Mouse (Mus musculus) frontal cortex, adult (tissue): ENCODE results near the gene Itpkb.

Source experiments
- ATAC-seq: cut with Nextera tagmentation; 2 replicates; pipeline ENCODE4 v1.9.2; 2017; ENCODE audit warnings: mild to moderate bottlenecking, moderate library complexity, mixed read lengths; ENCODE audit not compliant: low TSS enrichment

The Itpkb gene

GRCm38 (mm10) chr1:180420496-180421164 lies 90.3 kb downstream of the Itpkb start:
- peak; percentile 48 for ATAC-seq

DNA sequence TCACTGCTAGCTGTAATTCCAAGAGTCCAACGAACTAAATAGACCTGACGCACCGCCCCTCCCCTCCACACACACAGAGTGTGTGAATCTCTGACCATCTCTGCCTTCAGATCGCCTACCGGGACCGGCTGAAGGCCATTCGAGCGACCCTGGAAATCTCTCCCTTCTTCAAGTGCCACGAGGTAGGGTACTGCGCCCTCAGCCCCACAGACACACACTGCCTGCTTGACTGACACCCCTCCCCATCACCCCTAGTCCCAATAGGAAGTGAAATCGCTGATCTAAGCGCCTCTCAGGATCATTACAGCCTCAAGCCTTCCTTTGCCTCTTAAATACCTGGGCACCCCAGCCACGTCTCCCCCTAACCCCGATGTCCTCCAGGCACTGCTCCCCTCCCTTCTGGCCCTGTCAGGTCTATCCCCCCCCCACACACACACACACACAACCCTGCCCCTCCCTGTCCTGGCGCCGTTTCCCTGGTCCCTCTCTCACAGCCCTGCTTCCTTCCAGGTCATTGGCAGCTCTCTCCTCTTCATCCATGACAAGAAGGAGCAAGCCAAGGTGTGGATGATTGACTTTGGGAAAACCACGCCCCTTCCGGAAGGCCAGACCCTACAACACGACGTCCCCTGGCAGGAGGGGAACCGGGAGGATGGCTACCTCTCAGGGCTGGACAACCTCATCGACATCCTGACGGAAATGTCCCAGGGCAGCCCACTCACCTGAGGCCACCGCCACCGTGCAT lies 91.1 kb downstream of the Itpkb start:
- peak; percentile 2; the same call in 1 of the 2 replicates for ATAC-seq

- ATAC-seq = peak; percentile 45
Observed at GRCm38 (mm10) chr1:180422076-180422828, 92.0 kb downstream of the Itpkb start.

- ATAC-seq = no peak
Observed at GRCm38 (mm10) chr1:180423008-180423639, 92.8 kb downstream of the Itpkb start.

- no peak for ATAC-seq
Observed at GRCm38 (mm10) chr1:180423931-180424330, 93.6 kb downstream of the Itpkb start.

- ATAC-seq = no peak
Observed at GRCm38 (mm10) chr1:180426405-180426804, 96.1 kb downstream of the Itpkb start.

- ATAC-seq = peak; percentile 76
Observed at GRCm38 (mm10) chr1:180427685-180428084, 97.4 kb downstream of the Itpkb start.

DNA sequence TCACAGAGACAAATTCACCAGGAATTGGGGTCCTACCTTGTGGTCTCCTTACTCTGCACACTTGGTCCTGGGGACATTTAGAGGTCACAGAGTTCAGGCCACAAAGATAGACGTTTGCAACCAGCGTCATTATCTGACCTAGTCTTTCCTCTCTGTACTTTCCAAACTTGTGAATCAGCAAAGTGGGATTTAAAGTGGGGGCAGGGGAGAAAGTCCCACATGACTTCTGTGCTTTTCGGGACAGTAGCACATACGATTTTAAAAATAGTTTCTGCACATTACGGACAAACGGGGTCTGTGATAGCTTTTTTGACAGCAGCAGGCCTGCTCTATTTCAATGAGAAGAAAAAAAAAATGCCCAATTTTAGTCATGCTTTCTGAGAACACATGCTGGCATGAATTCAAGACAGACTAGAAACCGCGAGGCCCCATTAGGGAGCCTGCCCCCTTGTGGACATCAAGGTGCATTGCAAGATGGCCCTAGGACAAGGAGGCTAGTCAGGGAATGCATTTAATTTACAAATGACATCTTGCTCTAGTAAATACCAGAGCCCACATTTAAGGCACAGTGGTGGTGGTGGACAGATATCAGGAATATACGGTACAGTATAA lies 97.9 kb downstream of the Itpkb start:
- 0 out of 2 replicates have a peak, but pooled peaks have one; percentile 18 for ATAC-seq

- no peak for ATAC-seq
Observed at GRCm38 (mm10) chr1:180428871-180429270, 98.6 kb downstream of the Itpkb start.

DNA sequence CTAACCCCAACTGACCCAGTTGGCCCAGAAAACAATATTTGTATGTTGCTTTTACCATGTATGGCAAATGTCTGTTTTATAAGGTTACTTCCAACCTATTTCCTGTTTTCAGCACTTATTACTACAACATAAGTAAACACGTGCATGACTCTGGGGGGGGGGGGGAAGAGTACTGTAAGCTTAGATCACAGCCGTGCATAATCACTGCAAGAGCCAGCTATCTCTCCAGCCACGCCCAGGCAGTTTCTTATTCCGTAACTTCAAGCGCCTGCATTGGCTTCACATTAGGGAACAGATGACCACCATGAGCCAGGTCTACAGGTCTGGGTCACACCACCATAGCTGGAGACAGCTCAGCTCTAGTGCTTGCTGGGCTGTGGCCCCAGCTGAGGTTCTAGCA lies 99.5 kb downstream of the Itpkb start:
- no peak for ATAC-seq

- ATAC-seq = no peak
Observed at GRCm38 (mm10) chr1:180431833-180432232, 101.5 kb downstream of the Itpkb start.

- ATAC-seq = no peak
Observed at GRCm38 (mm10) chr1:180433098-180433538, 102.8 kb downstream of the Itpkb start.

DNA sequence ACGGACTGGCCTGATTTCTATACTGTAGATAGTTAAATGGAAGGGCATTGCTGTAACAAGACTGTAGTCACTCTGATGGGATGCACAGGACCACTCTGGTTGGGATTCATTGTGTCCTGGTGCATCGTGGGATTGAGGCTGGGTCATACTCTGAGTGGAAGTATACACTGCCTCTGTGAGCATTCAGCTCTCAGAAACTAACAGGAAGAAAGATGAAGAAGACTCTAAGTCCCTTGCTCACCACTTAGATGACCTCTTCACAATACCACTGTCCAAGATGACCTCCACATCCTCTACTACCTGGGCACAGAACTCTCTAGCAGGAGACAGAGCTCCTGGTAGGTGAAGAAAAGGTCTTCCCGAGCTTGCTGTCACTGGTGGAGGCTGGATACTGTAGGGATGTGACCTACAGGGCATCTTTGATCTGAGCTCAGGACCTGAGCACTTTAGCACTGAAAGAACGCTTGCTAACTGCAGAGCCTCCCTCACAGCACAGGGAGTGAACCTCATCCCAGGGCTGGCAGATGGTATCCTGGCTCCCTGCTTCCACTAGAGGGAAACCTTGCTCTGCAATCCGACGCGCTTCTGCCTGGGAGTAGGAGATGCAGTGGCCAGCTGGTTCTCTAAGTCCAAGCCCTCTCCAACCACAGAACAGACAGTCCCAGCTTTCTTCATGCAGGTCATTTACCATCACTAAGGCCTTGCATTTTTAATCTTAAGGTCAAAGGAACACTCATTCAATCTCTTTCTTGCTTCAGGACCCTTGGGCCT lies 103.7 kb downstream of the Itpkb start:
- peak; percentile 88 for ATAC-seq

GRCm38 (mm10) chr1:180434925-180435324 lies 104.6 kb downstream of the Itpkb start:
- no peak for ATAC-seq

- no peak for ATAC-seq
Observed at GRCm38 (mm10) chr1:180439496-180439895, 109.2 kb downstream of the Itpkb start.

GRCm38 (mm10) chr1:180444411-180444810 lies 114.1 kb downstream of the Itpkb start:
- no peak for ATAC-seq

GRCm38 (mm10) chr1:180449641-180450040 lies 119.4 kb downstream of the Itpkb start:
- no peak for ATAC-seq

- ATAC-seq = no peak
Observed at GRCm38 (mm10) chr1:180458274-180458673, 128.0 kb downstream of the Itpkb start.

DNA sequence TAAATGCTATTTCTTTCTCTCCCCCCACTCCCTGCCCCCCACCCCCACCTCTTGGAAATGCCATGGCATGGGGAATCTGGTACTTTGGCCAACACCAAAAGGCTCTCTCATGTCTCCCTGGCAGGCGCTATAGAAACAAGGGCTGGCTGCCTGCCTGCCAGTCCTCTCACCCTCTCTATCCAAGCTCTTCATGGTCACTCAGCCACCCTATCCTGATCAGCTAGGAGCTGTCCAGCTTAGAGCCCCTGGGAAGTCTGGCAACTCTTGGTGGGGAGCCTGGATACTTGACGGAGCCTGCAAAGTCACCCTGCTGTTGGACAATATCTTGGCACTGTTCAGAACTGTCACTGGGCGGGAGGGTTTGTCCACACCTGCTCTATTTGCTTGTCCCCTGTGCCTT lies 128.4 kb downstream of the Itpkb start:
- ATAC-seq = no peak

- ATAC-seq = no peak
Observed at GRCm38 (mm10) chr1:180460721-180461120, 130.4 kb downstream of the Itpkb start.

GRCm38 (mm10) chr1:180462396-180462795 lies 132.1 kb downstream of the Itpkb start:
- ATAC-seq = peak; percentile 54; the same call in 1 of the 2 replicates
